Mouse (Mus musculus): Measurements from ENCODE around the gene Serpinb9b.

GRCm38 (mm10) chr13:33012395-33012794 lies 14.8 kb upstream of the Serpinb9b start:
- TF ChIP-seq CTCF (IDR thresholded peaks at IDR 0.05; ENCODE audit: low read depth) = no peak
- no peak for TF ChIP-seq EP300 (IDR thresholded peaks at IDR 0.05; ENCODE audit: low read depth)
